Mouse (Mus musculus): Measurements from ENCODE around the gene Gpld1.

DNA sequence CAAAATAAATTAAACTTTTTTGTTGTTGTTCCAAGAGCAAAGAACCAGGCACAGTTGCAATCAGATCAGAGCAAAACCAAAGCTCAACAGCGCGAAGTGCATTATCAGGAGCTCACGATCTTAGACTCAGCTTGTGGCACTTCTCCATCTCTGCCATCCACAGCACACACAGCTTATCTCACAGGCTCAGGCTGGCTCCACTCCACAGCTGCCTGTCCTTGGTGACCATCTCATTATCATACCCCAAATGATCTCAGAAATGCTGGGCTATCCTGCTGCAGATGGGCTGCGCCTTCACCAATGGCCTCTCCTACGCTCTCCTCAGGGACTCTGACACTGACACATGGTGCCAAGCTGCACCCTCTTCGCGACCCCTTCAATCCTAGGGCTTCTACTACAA lies 9.8 kb upstream of the Gpld1 start:
- no peak for TF ChIP-seq CTCF (IDR thresholded peaks at IDR 0.05; ENCODE audit: insufficient read depth, low read depth, low read length)
- no peak for TF ChIP-seq POLR2A (IDR thresholded peaks at IDR 0.05; ENCODE audit: insufficient read depth, low read depth, low read length)
